Mouse (Mus musculus) urinary bladder, postnatal 0 days (tissue): ENCODE measurements around the gene Kdm1b. TPM values are rescaled to one million over a fixed set of nuclear protein-coding genes. Genes with fewer than 3 reads are reported as not detected.

Source experiments
- polyA plus RNA-seq: library from polyadenylated mRNA; unstranded; fragments of >200 nt; fragmentation: Nextera tagmentation; extraction: Ambion mirVana; gene quantifications from 2 replicates; pipeline ENCODE4 v1.2.1, GENCODE M21; 2015

The Kdm1b gene
- 58.2 and 66.7 TPM in 2 replicates for polyA plus RNA-seq

DNA sequence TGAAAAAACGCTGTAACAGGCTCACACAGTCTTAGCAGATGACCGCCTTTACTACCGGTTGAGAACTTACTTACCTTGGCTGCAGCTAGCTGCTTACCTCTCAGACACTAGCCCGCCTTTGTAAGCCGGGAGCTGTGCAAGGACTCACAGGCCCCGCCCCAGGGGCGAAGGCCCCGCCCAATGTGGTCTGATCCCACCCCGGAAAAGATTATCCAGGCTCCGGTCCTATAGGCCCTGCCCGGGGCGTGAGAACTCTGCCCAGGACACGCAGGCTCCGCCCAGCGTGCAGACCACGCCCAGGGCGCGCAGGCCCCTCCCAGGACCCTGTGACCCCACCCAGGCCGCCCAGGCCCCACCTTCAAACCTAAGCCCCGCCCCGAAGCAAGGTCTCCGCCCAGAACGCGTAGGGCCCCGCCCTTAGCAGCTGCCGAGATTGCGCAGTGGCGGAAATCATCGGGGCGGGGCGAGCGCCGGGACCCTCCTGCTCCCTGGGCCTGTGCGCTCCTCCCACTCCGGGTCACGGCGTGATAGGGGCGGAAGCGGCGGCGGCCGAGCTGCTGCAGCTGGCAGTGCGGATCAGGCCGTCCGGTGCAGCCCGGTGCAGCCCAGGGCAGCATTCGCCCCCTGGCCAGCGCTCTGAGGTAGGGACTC, at the start of gene Kdm1b:
Gene Kdm1b, plus strand, starts transcription at position 470 of the 651 bp plus-strand sequence.

DNA sequence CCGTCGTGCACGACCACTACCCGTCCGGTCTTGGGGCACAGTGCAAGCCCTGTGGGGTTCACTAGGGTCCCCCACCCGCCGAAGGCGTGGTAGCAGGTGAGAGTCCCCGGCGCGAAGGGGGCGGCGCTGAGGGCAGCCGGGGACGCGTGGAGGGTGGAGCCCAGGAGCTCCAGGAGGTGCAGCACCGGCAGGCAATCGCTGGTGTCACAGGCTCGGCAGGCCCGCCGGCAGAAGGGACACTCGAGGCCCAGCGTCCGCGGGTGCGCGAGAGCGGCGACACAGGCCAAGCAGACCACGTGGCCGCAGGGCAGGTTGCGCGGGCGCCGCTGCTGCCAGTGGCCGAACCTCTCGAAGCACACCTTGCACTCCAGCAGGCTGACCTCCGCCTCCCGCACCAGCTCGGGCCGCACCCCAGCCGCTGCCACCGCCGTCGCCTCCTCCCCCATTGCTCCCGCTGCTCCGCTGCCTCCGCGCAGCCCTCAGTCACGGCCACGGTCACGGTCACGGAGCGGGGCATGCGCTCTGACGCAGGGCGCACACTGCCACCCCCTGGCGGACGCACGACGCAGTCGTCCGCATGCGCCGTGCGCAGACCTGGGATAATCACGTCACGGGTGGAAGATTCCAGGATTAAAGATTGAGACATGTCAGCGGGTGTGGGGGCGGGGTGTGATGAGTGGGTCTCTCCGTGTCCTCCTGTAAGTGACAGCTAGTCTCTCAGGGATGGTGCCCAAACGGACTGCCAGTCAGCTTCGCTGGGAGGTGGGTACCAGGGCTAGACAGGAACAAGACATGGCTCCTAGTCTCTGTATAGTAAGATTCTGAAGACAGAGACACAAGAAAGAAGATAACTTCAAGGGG, 28.7 kb upstream of the Kdm1b start, which contains the start of gene Nhlrc1:
Gene Nhlrc1, minus strand, starts transcription at position 517 of the 861 bp plus-strand sequence.

DNA sequence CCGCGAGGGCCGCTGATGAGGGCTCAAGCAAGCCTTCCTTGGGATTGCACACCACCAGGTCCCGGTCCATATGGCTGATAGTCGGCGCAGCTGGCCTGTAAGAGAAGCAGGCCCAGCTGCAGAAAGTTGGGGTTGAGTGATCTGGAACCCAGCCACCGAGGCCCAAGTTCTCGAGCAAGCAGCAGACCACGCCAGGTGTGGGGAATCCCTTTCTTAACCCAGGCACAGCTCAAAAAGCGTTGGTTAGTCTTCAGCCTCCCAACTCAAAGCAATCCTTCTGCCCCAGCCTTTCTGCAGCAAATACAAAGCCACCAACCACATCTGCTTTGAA, 1.3 kb downstream of the Kdm1b start, which contains the start of gene Tpmt:
Gene Tpmt, minus strand, starts transcription at position 121 of the 331 bp plus-strand sequence.

DNA sequence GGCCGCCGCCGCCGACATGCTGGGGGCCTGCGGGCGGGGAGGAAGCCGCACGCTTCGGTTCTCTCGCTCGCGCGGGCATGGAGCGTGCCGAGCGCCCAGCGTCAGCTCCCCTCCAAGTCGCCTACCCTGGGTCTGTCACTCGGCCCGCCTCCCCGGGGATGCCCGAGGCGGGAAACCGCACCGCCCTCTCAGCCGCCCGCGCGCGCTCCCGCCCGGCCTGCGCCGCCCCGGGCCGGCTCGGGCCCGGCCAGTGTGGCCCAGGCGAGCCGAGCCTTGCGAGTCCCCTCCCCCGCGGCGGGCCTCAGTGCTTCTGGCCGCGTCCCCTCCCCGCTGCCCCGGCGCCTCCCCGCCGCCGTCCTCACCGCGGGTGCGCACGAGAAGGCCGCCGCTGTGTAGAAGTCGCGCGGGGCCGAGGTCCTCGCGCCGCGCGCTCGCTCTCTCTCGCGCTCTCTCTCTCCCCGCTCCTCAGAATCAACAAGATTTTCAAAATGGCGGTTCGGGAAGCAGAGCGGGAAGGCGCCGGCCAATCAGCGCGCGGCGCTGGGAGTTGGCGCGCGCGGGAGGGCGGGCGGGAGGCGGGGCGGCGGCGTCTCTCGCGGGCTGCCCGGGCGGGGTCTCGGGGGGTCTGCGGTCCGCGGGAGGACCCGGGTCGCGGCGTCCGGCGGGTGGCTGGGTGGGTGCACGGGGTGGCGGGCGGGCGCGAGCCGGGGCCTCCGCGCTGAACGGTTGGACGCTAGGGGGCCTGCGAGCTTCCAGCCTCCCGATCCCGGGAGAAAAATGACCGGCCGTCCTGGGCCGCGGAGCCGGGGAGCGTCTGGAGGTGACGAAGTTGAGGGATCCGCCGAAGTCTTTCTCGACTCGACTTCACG, 62.6 kb downstream of the Kdm1b start, which contains the start of gene Dek:
Gene Dek, minus strand, starts transcription at position 491 of the 869 bp plus-strand sequence.

DNA sequence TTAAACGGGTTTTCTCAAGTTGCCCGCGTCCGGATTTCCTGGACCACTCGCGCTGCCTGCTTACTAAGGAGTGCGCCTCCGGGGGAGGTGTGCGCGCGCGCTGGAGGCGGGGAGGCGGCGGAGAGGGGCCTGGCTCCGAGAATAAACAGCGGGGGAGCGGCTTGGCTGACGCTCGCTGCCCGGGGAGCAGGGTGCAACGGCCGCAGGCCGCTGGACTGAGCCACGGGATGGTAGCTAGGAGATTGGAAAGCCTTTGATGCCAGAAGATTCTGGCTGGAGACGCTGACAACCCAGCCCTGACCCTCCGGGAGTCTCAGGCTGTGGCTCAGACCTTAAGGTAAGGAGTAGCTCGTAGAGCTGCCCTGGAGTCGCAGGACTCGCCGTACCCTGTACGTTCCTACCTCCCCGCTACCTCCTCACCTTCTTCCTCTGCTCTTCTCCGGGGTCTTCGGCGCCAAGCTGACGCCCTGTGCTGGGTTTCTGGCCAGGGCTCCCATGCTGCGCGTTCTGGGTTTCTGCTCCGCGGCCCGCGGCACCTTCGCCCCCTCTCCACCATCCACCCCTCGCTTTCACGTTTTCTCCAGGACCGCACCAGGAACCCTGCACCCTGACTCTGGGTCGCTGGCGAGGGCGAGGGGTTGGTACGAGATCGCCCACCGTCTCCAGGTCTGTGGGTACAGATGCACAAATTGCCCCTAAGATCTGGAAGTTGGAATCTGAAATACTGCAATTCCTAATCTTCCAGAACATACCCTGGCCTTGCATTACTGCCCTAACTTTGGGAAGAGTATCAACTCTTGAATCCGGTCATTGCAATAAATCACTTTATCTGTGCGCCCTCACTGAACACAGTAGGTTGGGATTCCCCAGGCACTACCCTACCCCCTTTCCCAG, 79.5 kb downstream of the Kdm1b start, which contains the start of gene Rnf144b:
Gene Rnf144b, plus strand, starts transcription at position 120 of the 894 bp plus-strand sequence.

Other genes starting within 250 kb of the Kdm1b start
- gene Kif13a, start 113.6 kb upstream of the Kdm1b start, polyA plus RNA-seq, result 14.8 and 15.8 TPM in 2 replicates
- 2.5 and 3.7 TPM in 2 replicates for gene Nhlrc1, start 28.6 kb upstream of the Kdm1b start, polyA plus RNA-seq
- 6.0 and 9.6 TPM in 2 replicates for gene Tpmt, start 1.2 kb downstream of the Kdm1b start, polyA plus RNA-seq
- gene Dek, start 62.7 kb downstream of the Kdm1b start, polyA plus RNA-seq, result 102 and 139 TPM in 2 replicates
- 14.5 and 17.6 TPM in 2 replicates for gene Rnf144b, start 79.2 kb downstream of the Kdm1b start, polyA plus RNA-seq